Mouse (Mus musculus): Measurements from ENCODE around the gene Atpif1.
"Not testable (repeated sequence)": the region's sequence is repeated elsewhere in the genome, so short reads cannot be mapped to it uniquely, and the experiment has no call there.

Gene Atpif1

DNA sequence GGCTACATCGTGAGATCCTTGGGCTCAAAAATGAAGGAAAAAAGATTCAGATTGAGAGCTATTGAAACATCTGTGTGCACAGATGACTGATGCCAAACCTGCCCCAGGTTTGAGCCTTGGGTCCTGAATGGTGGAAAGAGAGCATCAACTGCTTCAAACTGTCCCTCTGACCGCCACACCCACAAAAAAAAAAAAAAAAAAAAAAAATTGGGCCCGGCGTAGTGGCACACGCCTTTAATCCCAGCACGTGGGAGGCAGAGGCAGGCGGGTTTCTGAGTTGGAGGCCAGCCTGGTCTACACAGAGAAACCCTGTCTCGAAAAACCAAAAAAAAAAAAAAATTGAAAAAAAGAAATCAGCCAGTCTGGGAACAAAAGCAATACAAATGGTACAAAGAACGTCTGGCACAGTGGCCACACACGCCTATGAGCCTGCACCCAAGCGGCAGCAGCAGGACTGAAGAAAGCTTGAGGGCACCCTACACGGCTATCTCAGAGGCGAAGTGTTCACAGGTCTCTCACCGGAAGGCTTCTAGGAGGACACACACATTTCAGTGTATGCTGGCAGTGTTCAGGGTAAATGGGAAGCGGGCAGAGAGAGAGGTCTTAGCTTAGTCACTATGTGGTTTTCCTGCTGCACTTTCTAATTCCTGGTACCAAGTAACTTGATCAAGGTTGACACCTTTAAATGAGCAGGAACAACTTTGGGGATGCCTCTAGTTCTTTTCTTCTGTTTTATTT lies 43.0 kb downstream of the Atpif1 start:
- no peak for DNase-seq

DNA sequence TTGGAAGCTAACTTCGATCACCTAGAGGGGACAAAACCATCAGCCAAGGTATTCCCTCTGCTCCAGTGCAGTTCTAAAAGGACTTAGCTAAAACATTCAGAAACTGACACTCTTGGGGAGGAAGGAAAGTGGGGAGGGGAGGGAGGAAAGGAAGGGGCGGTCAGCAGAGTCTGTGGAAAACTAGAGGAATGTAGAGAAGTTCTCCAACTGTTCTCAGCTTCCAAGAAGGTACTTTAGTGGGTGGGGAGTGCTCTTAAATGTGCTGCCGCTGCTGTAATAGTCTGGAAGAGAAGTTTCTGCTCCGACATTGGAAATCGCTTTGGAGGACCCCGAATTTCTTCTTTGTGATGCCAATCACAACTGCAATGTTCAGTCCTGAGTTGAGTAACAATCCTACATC lies 44.5 kb downstream of the Atpif1 start:
- DNase-seq, result no peak

- DNase-seq, result no peak
Measured at GRCm38 (mm10) chr4:132488521-132488920, 44.9 kb downstream of the Atpif1 start.

GRCm38 (mm10) chr4:132484820-132485219 lies 48.6 kb downstream of the Atpif1 start:
- DNase-seq, result peak; percentile 62 to 73

- DNase-seq, result no peak
Measured at GRCm38 (mm10) chr4:132484231-132484630, 49.2 kb downstream of the Atpif1 start.

DNA sequence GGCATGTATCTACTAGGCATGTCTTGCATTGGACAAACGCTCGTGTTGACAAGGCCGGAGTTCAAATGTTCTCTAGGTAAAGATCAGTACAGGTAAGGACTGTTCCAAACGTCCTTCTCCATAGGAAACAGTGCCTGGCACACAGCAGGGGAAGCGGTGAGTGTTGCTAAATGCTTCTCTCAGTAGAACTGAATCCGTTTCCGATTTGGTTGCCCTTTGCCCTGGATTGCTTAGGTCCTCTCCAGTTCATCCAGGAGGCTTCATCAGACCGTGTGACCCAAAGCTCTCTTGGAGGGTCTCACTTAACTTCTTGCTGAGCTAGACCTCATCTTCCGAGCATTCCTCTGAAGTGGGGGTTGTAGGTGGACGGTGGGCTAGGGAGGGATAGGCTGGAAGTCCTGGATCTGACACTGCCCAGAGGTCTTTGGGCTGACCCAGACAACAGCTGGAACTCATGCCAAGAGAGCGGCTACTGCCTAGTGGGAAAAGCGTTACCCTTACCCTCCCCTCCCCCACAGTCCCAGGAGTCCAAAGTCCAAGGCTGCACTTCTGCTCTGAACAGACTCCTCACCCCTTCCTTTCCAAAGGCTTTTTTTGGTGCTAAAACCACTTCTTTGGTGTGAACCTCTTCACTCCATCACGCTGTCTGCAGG lies 50.4 kb downstream of the Atpif1 start:
- peak; percentile 90 to 93 for DNase-seq

GRCm38 (mm10) chr4:132482104-132482503 lies 51.4 kb downstream of the Atpif1 start:
- DNase-seq, result not testable (repeated sequence)
